Mouse (Mus musculus) heart, adult 9 months (tissue): ENCODE measurements around the gene Sde2.

Source experiments
- DNase-seq, 2 experiments: peaks; one replicate each; pipeline ENCODE4 v3.0.0; 2022; ENCODE audit warnings: low spot score in 2 of 2

Sde2 gene

DNA sequence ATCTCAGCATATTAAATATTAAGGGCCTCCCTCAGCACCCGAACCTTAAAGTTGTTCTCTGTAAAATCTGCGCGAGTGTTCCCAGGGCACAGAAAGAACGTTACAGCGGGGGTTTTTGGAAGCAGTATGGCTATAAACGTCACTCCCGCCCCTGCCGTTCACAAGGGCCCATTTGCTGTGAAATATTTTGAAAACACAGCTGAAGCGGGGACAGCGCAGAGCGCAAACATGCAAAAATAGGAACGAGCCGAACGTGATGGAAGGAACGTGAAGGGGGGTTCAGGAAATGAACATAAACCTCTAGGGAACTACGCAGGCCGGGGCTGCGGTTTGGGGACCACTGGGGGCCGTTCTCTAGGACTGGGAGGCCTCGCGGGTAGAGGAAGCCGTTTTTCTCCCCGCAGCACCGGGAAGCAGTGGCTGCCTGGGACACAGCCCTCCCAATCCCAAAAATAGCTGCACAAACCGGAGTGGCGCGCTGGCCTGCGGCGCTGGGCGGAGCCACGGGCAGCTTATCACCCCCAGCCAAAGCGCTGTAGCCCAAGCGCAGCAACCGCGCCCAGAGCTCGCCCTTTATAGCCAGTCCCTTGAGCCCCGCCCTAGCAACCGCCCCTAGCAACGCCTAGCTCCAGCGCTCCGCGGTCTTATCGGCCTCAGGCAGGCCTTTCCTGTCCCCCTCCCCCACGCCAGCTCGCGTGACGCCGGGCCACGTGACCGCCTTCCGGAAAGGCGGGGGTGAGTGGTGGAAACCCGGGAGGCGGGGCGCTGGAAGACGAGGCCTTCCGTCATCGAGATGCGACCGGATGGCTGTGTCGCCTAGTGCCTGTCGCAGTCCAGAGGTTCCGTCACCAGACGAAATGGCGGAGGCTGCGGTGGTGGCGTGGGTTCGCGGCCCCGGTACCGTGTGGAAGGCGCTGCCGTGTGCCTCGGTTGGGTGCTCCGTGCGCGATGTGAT lies at the start of gene Sde2:
TSS of gene Sde2 (plus strand) at position 812 of the 955 bp plus-strand sequence.
- peak; percentile 100 for DNase-seq

DNA sequence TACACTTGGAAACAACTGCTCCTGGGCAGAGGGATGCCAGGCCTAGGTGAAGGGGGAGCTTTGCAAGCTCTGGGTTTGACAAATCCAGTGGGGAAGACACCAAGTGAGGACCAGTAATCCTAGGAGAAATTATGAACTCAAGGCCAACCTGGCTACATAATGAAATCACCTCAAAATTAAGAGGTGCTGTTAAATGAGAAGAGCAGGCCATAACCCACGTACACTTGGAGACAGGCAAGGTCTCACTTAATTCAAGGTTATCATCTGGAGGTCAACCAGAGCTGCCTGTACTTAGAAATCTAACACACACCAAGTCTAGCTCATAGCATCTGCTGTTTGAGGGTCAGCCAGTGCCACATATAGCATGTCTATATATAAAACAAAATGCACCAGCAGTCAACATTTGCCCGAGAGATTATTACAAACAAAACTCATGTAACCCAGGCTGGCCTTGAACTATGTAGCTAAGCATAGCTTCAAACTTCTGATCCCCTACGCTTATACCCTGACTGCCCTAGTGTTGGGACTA lies 49.4 kb upstream of the Sde2 start:
- DNase-seq, result no peak

DNA sequence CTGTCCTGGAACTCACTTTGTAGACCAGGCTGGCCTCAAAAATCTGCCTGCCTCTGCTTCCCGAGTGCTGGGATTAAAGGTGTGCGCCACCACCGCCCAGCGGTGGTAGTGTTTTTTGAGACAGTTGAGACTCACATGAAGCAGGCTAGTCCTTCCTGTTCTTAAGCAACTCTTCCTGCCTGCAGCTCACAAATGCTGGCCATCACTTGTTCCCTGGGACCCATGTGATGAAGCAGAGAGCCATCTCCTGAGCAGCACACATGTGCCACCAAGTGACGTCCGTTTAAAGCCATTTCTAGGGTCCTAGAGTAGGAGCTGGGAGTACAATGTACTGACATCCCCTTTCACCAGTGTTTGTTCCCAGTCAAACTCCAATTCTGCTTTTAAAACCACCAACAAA lies 47.0 kb upstream of the Sde2 start:
- DNase-seq, result no peak

DNA sequence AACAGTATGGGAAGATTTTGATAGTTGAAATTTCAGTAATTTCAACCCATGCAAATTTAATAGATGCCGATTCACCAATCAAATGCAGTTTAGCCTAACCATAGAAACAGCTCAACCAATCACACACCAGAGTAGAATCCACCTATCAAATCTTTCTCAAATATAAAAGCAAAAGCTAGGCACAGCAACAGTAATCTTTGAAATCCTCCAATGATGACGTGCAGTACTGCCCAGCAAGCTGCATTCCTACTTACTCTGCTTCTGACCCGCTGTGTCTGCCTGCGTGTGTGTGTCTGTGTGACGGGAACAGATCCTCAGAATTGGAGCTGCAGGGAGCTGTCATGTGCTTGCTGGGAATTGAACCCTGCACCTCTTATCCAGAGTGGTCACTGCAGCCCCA lies 42.1 kb upstream of the Sde2 start:
- no peak for DNase-seq

DNA sequence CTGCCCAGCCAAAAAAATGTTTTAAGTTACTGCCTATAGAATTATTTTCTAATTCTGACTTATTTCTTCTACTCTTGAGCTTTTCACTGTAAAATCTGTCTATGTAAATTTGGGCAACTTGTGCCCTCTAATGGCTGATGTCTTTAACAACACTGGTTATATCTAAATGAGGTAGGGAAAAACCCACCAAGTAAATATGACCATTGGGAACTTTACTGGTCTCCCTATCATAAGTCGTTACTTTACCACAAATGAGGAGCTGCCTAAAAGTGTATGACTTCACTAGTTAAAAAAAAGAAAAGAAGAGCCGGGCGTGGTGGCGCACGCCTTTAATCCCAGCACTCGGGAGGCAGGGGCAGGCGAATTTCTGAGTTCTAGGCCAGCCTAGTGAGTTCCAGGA lies 40.0 kb upstream of the Sde2 start:
- DNase-seq, result no peak

DNA sequence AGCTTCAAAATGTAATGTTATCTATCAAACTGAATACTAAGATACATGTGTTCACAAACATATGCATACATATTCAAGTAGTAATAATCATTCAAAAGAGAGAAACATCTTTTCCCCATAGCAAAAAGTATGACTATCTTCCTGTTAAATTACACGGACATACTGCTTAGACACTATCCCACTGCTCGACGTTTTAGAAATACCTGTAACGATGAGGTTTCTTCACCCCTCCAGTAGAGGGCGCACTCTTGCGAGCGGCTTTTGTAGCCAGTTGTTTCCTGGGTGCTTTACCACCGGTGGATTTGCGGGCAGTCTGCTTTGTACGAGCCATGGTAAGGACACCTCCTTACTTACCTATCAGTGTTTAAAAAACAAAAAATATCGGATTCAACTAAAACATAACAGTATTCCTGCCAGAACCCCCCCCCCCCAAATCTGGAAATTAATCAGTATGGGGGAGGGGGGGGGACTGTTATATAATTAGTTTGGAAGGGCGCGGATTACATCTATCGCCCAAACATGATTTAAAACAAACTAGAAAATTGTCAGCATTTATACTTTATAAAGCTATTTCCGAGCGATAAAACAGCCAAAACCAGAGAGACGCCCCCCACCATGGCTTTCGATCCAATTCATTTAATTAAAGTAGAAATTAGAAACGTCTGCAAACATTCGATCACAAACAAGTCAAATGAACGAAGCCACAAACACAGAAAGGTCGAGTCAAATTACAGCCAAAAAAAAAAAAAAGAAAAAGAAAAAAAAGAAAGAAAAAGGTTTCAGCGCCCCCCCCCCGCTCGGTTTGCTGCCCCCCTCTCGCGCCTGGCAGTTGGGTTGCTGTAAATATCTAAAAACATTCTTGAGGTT lies 39.1 kb upstream of the Sde2 start:
- no peak for DNase-seq

DNA sequence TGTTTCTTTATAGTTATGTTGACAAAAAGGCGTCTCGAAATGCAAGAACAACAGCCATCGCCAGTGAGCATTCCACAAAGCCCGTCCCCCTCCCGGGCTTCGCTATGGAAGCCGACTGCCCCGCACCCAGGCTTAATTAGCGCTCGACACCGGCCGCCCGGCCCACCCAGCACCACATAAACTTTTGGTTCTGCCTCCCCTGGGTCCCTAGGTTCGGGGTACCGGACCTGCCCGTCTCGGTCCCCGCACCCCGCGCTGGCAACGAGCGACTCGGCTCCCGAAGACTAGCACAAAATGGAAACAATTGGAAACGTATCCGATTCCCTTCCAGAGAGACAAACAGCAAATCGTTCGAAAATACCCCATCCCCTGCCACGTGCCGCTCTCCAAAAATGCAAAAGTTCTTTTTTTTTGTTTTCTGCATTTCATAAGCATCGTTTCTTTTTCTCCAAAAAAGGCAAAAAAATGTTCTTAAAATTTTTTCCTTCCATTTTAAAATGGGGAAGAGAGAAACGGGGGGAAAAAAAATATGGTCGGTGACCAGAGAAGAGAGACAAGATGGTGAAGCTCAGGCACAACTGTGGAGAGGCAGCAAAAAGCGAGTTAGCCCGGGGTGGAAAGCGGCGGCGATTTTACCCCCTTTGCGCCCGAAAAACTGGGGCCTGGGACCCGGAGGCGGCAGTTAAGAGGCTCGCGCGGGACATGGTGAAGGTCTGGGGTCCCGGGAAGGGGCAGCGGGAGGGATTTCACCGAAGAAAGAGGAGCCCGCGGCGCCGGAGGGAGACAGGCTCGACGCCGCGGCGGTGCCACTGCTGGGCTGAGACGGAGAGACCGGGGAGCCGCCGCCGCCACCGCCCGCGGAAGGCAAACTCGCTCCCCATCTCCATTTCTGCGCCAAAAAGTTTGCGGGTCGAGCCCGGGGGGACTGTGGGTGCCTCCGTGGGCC lies 38.2 kb upstream of the Sde2 start:
- DNase-seq, result peak; percentile 51 to 61

DNA sequence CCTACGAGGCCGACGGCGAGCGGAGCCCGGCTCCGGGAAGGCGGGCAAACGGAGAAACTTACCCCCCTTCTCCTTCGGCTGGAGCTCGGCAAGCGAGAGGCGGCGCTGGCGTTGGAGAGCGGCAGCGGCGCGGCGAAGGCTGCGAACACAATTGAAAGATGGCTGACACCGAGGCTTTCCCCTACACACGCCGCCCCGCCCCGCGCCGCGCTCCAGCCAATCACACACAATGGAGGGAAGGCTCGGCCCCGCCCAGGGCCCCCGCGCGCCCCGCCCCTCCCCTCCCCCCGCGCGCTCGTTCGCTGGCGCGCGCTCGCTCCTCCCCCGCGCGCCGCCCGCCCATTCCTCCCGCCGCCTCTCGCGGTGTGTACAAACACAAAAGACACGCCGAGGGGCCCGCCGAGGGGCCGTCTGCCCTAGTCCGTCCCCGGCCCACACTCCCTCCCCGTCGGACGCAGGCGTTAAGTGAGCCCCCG lies 37.5 kb upstream of the Sde2 start:
- DNase-seq, result peak; percentile 94 to 96

DNA sequence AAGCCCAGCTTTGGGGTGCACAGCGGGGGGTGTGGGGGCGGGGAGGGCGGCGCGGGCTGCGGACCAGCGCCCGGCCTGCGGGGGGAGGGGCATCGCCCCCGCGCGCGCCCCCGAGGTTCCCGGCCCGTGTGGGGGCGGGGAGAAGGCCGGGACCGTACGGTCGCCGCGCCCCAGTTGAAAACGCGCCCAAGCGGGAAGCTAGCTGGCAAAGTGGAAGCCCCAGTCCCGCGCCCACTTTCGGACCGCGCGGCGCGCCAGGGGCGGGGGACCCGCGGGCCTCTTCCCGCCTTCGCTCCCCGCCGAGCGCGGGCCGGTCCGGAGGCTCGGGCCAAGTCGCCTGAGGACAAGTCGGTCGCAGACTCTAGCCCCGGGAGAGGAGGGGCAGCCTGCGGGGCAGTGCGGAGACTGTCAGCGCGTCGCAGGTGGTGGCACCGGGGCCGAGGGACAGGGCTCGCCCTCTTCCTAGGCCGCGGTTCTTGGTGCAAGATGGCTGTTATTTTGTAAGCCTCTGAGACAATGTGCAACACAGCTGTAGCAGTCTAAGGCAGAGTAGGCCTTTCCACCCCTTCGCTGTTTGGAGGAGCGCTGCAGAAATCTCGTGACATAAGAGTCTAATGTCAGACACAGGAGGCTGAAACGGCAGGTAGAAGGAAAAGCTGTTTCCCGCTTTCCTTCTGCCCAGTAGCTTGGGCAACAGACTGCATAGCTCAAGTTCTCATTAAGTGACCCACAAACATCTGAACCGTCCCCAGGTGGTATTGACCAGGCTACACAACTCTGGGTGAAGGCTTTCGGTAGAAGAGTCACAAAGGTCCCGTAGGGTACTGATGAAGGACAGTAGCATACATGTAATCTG lies 36.8 kb upstream of the Sde2 start, which contains the start of gene H3f3a:
TSS of gene H3f3a (minus strand) at position 59 of the 856 bp plus-strand sequence.
- peak; percentile 91 to 95 for DNase-seq

DNA sequence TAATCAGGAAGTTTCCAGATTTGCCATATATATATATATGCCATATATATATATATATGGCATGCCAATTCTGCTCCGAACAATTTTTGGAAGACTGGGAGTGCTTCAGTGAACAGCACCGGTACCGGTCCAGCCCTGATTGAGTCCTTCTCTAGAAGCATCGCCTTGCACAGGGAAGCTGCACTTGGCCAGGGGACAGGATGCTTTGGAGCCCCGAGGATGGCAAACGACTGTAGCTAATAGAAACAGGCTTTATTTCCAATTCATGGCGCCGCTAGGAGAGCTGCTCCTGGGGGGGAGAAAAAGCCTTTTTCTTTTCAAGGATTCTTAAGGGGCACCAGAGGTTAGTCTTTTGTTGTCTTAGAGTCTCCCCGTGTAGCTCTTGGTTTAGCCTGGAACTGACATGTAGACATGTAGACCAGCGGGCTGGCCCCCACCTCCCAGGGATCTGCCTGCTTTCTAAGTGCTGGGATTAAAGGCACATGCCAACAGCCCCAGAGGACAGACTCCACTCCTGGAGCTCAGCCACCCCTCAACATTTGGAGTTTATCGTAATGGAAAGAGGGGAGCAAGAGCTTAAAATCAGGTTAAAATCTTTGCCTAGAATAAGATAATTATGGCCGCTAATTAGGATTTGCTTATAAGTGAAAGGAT lies 35.4 kb upstream of the Sde2 start:
- DNase-seq, result no peak

DNA sequence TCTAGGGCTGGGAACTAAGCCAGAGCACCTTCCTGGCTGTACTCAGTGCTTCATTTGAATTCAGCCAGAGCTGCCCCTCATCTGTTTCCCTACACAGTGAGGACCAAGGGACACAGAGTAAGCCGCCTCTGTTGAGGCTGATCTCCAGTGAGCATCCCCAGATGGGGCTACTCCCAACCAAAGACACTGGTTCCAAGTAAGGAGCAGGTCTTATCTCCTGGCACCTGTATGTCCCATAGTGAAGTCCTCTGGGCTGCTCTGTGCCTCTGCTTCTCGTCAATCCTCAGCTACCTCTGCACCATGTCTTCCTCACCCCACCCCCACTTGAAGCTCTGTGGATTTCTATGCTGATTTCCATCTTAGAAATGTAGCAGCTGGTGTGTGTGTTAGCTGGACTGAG lies 32.9 kb upstream of the Sde2 start:
- no peak for DNase-seq

DNA sequence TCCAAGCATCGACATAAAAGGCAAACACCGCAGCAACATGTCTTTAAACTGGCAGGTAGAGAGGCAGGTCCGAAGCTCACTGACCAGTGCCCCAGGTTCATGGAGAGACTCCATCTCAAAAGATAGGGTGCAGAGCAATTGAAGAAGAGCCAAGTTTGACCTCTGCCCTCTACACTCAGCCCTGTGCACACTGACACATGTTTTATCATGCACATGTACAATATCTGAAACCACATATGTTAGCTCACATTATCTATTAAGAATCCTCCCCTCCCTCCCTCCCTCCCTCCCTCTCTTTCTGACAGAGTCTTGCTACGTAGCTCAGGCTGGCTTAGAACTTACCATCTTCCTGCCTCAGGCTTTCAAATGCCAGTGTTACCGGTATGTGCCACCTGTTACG lies 29.8 kb upstream of the Sde2 start:
- no peak for DNase-seq

DNA sequence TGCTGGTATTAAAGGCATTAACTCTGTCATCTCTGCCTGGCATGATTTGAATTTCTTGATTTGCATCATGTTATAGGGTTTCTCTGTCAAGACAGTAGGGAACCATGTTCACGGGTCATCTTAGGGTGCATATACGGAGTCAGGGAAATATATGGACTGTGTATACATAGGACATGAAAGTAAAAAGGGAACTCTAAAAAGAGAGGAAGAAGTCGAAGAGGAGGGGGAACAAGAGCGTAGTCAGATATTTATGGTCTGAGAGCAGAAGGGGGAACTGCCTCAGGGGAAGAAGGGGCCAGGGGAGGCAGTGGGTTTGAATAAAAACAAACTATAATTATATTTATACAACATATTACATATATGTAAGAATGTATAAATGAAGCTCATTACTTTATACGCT lies 28.7 kb upstream of the Sde2 start:
- DNase-seq, result no peak

DNA sequence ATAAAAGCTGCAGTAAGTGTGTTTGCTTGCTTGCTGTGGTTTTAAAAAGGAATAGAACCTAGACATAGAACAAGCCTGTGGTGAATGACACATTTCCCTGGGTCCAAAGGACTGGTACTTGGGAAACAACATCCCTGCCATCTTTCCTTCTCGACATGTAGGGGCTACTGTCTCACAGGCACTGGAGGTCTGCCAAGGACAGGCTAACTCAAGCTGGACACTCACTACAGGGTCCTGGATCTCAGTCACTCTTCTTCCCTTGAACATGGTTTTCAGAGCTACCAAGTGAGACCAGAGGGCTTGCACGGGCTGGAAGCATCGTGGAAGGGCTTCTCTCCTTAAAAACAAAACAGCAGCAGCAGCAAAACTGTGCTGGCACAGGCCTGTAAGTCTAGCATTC lies 27.2 kb upstream of the Sde2 start:
- DNase-seq, result no peak

DNA sequence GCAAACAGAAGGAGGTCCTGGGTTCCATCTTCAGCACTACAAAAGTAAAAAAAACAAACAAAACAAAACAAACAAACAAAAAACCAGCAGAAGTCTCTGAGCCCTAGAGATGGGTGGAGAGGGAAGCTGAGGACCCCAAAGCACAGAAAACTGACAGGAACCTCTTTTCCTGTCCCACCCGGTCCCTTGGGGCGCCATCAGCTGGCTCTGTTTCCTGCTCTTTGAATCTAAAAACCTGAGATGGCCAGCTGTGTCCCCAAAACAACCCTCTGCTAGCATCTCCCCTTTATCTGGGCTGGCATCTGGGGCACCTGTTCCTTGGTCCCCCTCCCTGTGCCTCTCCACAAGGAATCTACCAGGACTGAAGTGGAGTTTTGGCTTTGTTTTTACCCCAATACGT lies 26.2 kb upstream of the Sde2 start:
- peak; percentile 49 to 61 for DNase-seq

DNA sequence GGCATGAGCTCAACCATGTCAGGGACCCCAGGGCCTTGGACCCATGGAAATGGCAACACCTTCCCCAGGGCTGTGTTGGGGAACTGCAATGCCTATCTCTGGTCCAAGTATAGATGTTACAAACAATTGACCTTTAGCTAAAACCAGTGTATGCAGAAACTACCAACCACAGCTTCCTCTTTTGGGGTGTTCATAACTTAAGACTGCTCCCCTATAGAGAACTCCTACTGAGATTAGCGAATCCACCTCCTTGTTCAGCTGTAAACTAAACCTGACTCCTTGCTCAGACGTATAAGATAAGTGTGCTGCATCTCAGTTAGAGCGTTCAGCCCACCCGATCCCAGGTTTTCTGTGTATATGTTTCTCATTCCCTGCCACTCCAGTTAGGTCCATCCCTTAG lies 24.3 kb upstream of the Sde2 start:
- DNase-seq, result no peak

DNA sequence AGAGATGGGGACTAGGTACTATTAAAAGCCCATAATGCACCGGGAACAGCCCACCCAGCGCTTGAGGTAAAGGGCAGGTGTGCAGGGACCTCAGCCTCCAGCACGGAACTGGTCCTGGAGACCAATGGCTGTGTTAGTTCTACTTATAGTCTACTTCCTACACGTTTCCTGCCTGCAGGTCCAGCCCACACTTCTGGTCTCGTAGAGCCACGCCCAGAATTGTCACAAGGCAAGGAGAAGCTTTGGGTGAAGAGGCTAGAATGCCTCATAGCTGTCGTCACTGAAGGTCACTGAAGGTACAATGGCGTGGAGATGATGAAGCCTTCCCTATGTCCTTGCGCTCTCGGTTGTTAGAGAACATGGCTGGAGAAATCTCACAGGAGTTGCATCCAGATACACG lies 21.2 kb upstream of the Sde2 start:
- DNase-seq, result peak; percentile 39 to 64

DNA sequence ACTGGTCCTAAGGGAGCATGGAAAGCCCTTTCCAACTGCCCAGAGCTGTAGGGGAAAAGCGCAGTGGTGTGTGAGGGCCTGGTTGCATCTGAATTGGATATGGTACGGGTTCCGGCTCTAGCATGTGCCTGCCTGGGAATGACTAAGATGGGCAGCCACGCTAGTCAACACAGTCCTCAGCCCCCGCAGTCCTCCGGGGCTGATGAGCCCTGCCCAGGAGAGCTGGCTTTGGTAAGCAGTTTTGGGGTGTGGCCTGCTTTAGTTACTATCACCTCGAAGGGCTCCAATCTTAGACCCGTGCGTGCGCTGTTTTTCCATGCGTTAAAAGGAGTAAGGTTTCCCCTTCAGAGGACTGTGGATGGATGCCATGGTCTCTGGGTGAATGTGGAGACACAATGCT lies 20.8 kb upstream of the Sde2 start:
- DNase-seq, result peak in 1 of 2 experiments; percentile 16

DNA sequence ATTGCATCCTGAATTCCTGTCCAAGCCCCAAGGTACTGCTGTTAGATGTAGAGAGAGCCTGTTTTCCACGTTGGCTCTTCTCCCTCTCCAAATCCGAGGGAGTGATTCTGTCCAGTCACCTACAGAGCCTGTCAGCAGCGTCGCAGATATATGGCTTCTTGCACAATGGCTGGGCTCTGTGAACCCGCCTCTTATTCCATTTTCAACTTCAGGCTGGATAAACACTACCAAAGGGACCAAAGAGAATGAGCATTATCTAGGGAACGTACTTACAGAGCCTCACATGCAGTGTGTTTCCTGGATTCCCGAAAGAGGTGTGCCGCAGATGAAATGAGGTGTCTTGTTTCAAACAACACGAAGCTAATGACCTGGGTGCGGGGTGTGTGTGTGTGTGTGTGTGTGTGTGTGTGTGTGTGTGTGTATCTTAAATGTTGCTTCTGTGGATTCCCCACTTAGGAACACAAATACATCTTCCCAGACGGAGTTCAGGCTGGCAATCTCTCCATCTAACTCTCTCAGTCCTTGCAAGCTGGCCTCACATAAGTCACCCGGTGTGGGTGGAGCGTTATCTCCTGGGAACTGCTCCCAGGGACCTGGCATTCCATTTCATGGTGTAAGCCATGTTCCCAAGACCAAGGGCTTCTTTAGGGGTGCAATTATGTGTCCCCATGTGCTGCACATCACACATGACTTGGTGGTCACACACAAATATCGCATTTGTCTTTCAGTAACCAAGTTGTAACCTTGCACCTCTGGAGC lies 20.2 kb upstream of the Sde2 start:
- no peak for DNase-seq
